Mouse (Mus musculus) testis, postnatal 14 days (tissue): ENCODE data around the gene Tnmd.

Experiments used
- DNase-seq: peaks from one replicate; pipeline ENCODE4 v3.0.0; 2021; ENCODE audit warnings: low spot score

The Tnmd gene

DNA sequence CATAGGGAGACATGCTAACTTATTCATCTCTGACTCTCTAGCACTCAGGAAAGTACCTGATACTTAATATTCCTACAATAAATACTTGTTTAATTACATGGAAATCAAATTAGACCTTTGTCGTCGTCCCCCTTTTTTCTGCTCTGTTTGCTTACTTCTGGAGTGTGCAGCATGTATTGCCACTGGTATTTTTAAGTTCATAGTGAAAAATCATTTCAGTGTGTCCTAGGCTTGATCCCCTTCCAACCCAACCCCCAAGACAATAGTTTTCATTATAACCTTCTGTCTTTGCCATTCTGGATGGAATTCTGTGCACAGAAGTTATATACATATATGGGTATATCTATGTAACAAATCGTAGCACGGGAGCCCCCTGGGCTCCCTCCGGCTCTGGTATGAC lies at the start of gene Tnmd:
TSS of gene Tnmd (plus strand) at position 301 of the 400 bp plus-strand sequence.
- DNase-seq: no peak

- no peak for DNase-seq
These were observed 2.9 kb downstream of the Tnmd start for GRCm38 (mm10) chrX:133853637-133854036.

- DNase-seq: no peak
These were observed 19.0 kb downstream of the Tnmd start for GRCm38 (mm10) chrX:133869743-133870142.

DNA sequence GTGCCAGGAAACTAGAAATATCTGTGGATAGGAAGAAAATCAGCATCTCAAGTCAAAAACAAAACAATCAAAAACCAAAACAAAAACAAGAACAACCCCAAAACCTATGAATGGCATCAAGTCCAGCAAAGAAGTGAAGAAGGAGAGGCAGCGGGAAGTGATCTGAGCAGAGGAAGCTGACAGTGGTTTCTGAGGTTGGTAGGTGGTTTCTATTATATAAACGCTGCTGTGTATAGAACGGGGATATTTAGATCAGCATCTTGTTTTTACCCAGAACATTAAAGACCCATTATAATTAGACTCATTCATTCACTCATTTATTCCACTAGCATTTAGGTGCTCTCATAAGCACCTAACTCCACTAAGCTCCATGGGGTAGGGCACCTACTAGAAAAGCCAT lies 36.5 kb downstream of the Tnmd start:
- DNase-seq: no peak

DNA sequence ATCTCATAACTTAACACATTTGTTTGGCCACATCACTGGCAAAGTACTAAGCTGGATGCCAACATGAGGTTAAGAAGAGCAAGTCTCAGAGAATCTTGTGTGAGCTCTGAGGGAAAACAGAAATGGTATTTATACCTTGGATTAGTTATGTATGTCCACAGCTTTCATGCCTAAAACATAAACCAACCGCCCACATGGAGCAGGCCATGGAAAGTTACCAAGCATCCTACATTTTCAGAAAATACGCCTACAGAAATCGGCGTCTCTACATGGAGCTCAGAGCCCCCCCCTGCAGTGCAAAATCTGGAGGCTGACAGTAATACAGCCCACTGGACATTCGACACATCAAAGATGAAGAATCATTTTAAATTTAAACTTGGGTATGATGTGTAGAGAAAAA lies 37.3 kb downstream of the Tnmd start:
- no peak for DNase-seq

DNA sequence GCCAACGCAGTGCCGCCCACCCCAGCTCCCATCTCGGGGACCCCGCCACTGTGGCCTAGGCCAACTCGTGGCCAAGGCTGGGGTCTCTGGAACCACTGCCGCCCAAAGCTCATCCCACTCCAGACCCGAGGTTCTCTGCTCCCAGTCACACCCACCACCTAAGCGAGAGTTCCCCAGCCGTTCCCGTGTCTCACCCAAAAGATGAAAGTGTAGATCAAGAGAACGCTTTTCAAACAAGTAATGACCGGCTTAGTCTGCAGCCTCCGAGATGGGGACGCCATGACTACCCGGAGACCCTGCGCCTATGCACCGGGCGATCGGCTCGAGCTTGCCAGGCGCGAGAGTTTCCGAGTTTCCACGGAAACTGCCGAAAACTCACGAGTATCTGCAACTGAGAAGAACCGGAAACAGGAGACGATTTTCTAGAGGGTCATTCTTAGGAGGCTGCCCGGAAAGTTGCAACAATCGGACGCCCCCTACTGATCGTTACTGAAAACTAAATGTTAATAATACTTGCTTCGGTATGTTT lies 47.3 kb downstream of the Tnmd start, which contains the start of gene Tspan6:
TSS of gene Tspan6 (minus strand) at position 416 of the 529 bp plus-strand sequence.
- peak; percentile 67 for DNase-seq

DNA sequence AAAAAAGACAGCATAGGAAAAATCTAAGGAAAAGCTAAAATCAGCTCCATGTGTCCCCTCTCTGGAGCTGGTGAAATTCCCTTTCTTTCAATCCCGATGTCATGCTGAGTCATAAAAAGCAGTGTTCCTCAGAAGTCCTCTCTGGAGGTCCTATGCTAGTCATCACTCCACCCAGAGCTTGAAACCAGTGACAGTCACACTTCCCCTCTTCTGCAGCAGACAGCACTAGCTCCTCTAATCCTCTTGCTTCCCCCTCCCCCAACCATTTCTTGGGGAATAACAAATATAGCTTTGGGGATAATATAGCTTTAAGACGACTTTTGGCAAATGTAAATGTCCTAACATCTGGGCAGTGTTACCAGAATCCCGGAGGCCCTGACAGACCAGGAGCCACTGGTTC lies 57.5 kb downstream of the Tnmd start, which contains the start of gene Srpx2:
TSS of gene Srpx2 (plus strand) at position 166 of the 400 bp plus-strand sequence.
- no peak for DNase-seq

DNA sequence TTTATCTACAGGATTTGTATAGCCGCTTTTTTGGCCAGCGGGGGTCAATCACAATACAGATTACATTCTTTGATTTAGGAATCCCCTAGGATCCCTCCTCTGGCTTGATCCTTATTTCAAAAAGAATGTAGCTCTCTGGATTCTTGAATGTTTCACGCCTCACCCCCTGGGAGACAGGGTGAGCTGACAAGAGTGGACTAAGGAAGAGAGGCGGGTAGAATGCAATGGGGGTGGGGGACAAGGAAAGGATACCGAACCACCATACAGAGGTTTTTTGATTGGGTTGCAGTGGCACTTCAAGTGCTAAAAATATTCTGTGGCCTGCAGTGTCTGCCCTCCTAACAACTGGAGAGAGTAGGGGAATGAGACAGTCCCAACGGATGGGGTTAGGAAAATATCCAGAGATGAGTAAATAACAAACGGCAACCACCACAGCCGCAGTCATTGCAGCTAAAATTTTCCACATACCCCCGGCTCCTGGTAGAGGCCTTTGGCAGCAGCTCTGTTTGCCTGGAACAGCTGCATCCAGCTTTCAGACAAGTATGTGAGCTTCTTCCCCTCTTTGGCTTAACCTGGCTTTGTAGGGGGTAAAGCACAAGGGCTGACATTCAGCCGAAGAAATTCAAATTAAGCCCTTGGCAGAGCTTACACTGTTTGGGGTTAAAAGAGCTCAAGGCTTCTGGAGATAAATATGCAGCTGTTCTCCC lies 60.8 kb downstream of the Tnmd start:
- peak; percentile 8 for DNase-seq

DNA sequence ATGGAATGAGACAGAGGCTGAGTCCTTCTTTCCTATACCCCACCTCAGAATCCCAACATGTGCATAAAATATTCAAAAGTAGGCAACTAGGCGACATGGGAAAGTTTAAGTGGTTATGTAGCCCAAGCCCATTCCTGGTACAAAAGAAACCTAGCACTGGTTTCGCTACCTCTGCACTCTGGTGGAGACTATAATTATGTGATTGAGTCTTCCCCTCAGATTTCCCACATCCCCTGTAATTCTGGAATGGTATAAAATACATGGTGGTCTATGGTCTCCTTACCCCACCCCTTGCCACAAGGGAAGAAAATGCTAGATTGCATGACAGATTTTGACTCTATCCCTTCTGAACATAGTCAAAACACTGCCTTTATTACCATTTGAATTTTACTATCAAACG lies 62.2 kb downstream of the Tnmd start:
- DNase-seq: no peak

- no peak for DNase-seq
These were observed 63.4 kb downstream of the Tnmd start for GRCm38 (mm10) chrX:133914219-133914618.
